8 mouse cellular contexts compared by ENCODE assay signal in genomic region chr5:123057366-123058250, GRCm38 (mm10). TPM values are rescaled to one million over a fixed set of nuclear protein-coding genes. Genes with fewer than 3 reads are reported as not detected.
DNase-seq lines count a peak whose midpoint lies in the region; ATAC-seq lines count a peak whose summit lies in the region.

No protein-coding gene starts in this region.

- peak; percentile 96 for ATAC-seq in erythroblast, adult 5-6 weeks (replicated peaks; ENCODE audit: low FRiP score, poor library complexity, severe bottlenecking)
- ATAC-seq in kidney, embryonic 15.5 days (replicated peaks; ENCODE audit: low FRiP score) = peak; percentile 95
- ATAC-seq in monocyte, adult 5-6 weeks (replicated peaks; ENCODE audit: insufficient number of reproducible peaks, low FRiP score, low TSS enrichment, poor library complexity, severe bottlenecking) = peak; percentile 94

- H3K4me1 ChIP-seq in heart, embryonic 10.5 days = peaks cover 16% of the 10 kb centered on the region
- peaks cover 18% of the 10 kb centered on the region for H3K4me1 ChIP-seq in kidney, embryonic 15.5 days

- no peaks in the 10 kb centered on the region for H3K36me3 ChIP-seq in heart, embryonic 10.5 days
- no peaks in the 10 kb centered on the region for H3K36me3 ChIP-seq in kidney, embryonic 15.5 days

- H3K27me3 ChIP-seq in heart, embryonic 10.5 days (ENCODE audit: insufficient read depth, poor library complexity, severe bottlenecking) = no peaks in the 10 kb centered on the region
- no peaks in the 10 kb centered on the region for H3K27me3 ChIP-seq in kidney, embryonic 15.5 days

- H3K9me3 ChIP-seq in heart, embryonic 10.5 days = no peaks in the 10 kb centered on the region
- no peaks in the 10 kb centered on the region for H3K9me3 ChIP-seq in kidney, embryonic 15.5 days (replicated peaks)

- peak overlapping the region; percentile 47 for H3K9ac ChIP-seq in kidney, embryonic 15.5 days

- H3K27ac ChIP-seq in heart, embryonic 10.5 days = peak overlapping the region; percentile 89
- peak overlapping the region; percentile 78 for H3K27ac ChIP-seq in kidney, embryonic 15.5 days

- H3K4me3 ChIP-seq in heart, embryonic 10.5 days = peak overlapping the region; percentile 53
- H3K4me3 ChIP-seq in kidney, embryonic 15.5 days (replicated peaks) = peak overlapping the region; percentile 48

- peak; percentile 97 to 98 for DNase-seq in B cell, adult 2 months
- DNase-seq in brain, adult 2 months (ENCODE audit: low read depth, low spot score) = peak; percentile 100
- peak; percentile 100 for DNase-seq in heart, embryonic 10.5 days (ENCODE audit: low spot score)
- peak; percentile 100 for DNase-seq in liver
- DNase-seq in spleen, postnatal 4 days (ENCODE audit: low spot score in 2 of 2) = peak; percentile 99

- H3K4me2 ChIP-seq in kidney, embryonic 15.5 days = peak overlapping the region; percentile 53

- WGBS in heart, embryonic 10.5 days = 7% methylated on average over 48 of the region's 48 CpGs
- WGBS in kidney, embryonic 15.5 days = 7% methylated on average over 48 of the region's 48 CpGs

RNA-seq across cellular contexts. Expression of gene Tmem120b, which starts 10.6 kb away (rescaled TPM):
- total RNA-seq in erythroblast, adult 5-6 weeks (2015; ENCODE audit: low replicate concordance) = 14.4 and 28.6 TPM in 2 replicates
- total RNA-seq in erythroblast, adult 5-6 weeks (2017; ENCODE audit: low replicate concordance) = 25.6 and 61.1 TPM in 2 replicates
- 13.6 and 14.3 TPM in 2 replicates for polyA plus RNA-seq in heart, embryonic 10.5 days (2016; fragmentation: Nextera tagmentation; extraction: Ambion mirVana)
- 15.3 and 19.2 TPM in 2 replicates for polyA plus RNA-seq in kidney, embryonic 15.5 days (2015; fragmentation: Nextera tagmentation; extraction: Ambion mirVana)
- total RNA-seq in monocyte, adult 5-6 weeks (2017) = 0.67 to 3.5 TPM (median 2.0 TPM) in 3 replicates

RNA-seq across cellular contexts. Expression of gene Morn3, which starts 10.8 kb away (rescaled TPM):
- total RNA-seq in erythroblast, adult 5-6 weeks (2015; ENCODE audit: low replicate concordance) = not detected in 2 replicates
- not detected in 2 replicates for total RNA-seq in erythroblast, adult 5-6 weeks (2017; ENCODE audit: low replicate concordance)
- polyA plus RNA-seq in heart, embryonic 10.5 days (2016; fragmentation: Nextera tagmentation; extraction: Ambion mirVana) = not detected in 2 replicates
- polyA plus RNA-seq in kidney, embryonic 15.5 days (2015; fragmentation: Nextera tagmentation; extraction: Ambion mirVana) = 0.26 TPM in 1 of 2 replicates, not detected in the other
- total RNA-seq in monocyte, adult 5-6 weeks (2017) = not detected in 3 replicates

RNA-seq across cellular contexts. Expression of gene Orai1, which starts 42.7 kb away (rescaled TPM):
- total RNA-seq in erythroblast, adult 5-6 weeks (2015; ENCODE audit: low replicate concordance) = 23.6 and 25.1 TPM in 2 replicates
- 0.84 and 7.8 TPM in 2 replicates for total RNA-seq in erythroblast, adult 5-6 weeks (2017; ENCODE audit: low replicate concordance)
- polyA plus RNA-seq in heart, embryonic 10.5 days (2016; fragmentation: Nextera tagmentation; extraction: Ambion mirVana) = 13.4 and 14.4 TPM in 2 replicates
- polyA plus RNA-seq in kidney, embryonic 15.5 days (2015; fragmentation: Nextera tagmentation; extraction: Ambion mirVana) = 17.5 and 18.5 TPM in 2 replicates
- total RNA-seq in monocyte, adult 5-6 weeks (2017) = 14.6 to 21.8 TPM (median 17.2 TPM) in 3 replicates

Comparison
In these comparisons a context has a peak if more than half of its experiments do, and no peak if none do; other contexts are left out.
1. Peak in every context shown above with its lines: DNase-seq, ATAC-seq, H3K4me3 ChIP-seq and H3K27ac ChIP-seq.